Mouse (Mus musculus) liver, embryonic 13.5 days (tissue): Measurements from ENCODE around the gene Slc37a3. TPM values are rescaled to one million over a fixed set of nuclear protein-coding genes. Genes with fewer than 3 reads are reported as not detected.
"Not testable (repeated sequence)": the region's sequence is repeated elsewhere in the genome, so short reads cannot be mapped to it uniquely, and the experiment has no call there.

ENCODE experiments used
- ATAC-seq: fragments of 200-750 bp; cut with Nextera tagmentation; 2 replicates; pipeline ENCODE4 v1.8.0; 2017; ENCODE audit warnings: low read depth, mild to moderate bottlenecking, moderate number of reproducible peaks, moderate library complexity
- DNase-seq: peaks from one replicate; pipeline ENCODE4 v3.0.0; 2022
- H3K27ac ChIP-seq: fragments of 300-500 bp; sonication (generic); 2 replicates; pipeline ENCODE4 v1.5.1; 2015; ENCODE audit warnings: moderate library complexity, mild to moderate bottlenecking, inconsistent platforms
- H3K27me3 ChIP-seq: fragments of 300-500 bp; sonication (generic); 2 replicates; pipeline ENCODE4 v1.6.1; 2015; ENCODE audit warnings: mild to moderate bottlenecking, inconsistent platforms
- H3K36me3 ChIP-seq: fragments of 300-500 bp; sonication (generic); 2 replicates; pipeline ENCODE4 v1.6.1; 2015; ENCODE audit warnings: mild to moderate bottlenecking, inconsistent platforms
- H3K4me1 ChIP-seq: fragments of 300-500 bp; sonication (generic); replicated peaks from 2 replicates; pipeline ENCODE4 v1.6.1; 2015; ENCODE audit warnings: inconsistent platforms
- H3K4me2 ChIP-seq: fragments of 300-500 bp; sonication (generic); 2 replicates; pipeline ENCODE4 v1.6.1; 2015; ENCODE audit warnings: inconsistent platforms, mild to moderate bottlenecking, moderate library complexity
- H3K4me3 ChIP-seq: fragments of 300-500 bp; sonication (generic); replicated peaks from 2 replicates; pipeline ENCODE4 v1.5.1; 2015; ENCODE audit warnings: mild to moderate bottlenecking, inconsistent platforms
- H3K9ac ChIP-seq: fragments of 300-500 bp; sonication (generic); 2 replicates; pipeline ENCODE4 v1.6.1; 2015; ENCODE audit warnings: mild to moderate bottlenecking, inconsistent platforms
- H3K9me3 ChIP-seq: fragments of 300-500 bp; sonication (generic); replicated peaks from 2 replicates; pipeline ENCODE4 v1.6.1; 2016; ENCODE audit warnings: inconsistent platforms
- WGBS: fragments of 180-500 bp; shearing (Covaris S2); methylation state at CpG from one replicate; pipeline ENCODE4 v1.1.7; 2015; ENCODE audit not compliant: insufficient replicate concordance; 5-methylcytosine and 5-hydroxymethylcytosine counted together
- polyA plus RNA-seq: library from polyadenylated mRNA; unstranded; fragments of >200 nt; fragmentation: Nextera tagmentation; extraction: Ambion mirVana; gene quantifications from 2 replicates; pipeline ENCODE4 v1.2.1, GENCODE M21; 2015

Gene Slc37a3
- polyA plus RNA-seq = 6.8 and 8.0 TPM in 2 replicates

GRCm38 (mm10) chr6:39377311-39377827 is at the start of gene Slc37a3:
Gene Slc37a3 (minus strand): TSS chr6:39377675.
- Histone ChIP-seq H3K9me3 (no peaks in the 10 kb centered on the region), H3K4me1 (peaks cover 33% of the 10 kb centered on the region), H3K27me3 (peaks cover 61% of the 10 kb centered on the region), H3K4me3 (peak within 1 kb of the TSS; percentile 91), H3K36me3 (no peaks in the 10 kb centered on the region), H3K27ac (peak within 1 kb of the TSS; percentile 36; the same call in 1 of the 2 replicates), H3K9ac (peak within 1 kb of the TSS; percentile 91), H3K4me2 (peak within 1 kb of the TSS; percentile 96)
- peak; percentile 77 for DNase-seq
- under 1% methylated on average over 43 of the region's 43 CpGs for WGBS
- peak; percentile 86 for ATAC-seq

- no peak for ATAC-seq
Measured at GRCm38 (mm10) chr6:39426725-39427124, 49.2 kb upstream of the Slc37a3 start.

GRCm38 (mm10) chr6:39425181-39425580 is 47.7 kb upstream of the Slc37a3 start:
- peak; percentile 44 for ATAC-seq

More at GRCm38 (mm10) chr6:39426725-39427124, 49.2 kb upstream of the Slc37a3 start:
- peaks cover 88% of the 10 kb centered on the region for H3K4me1 ChIP-seq
- 67% methylated on average over 4 of the region's 4 CpGs for WGBS
- peak overlapping the region; percentile 94 for H3K27ac ChIP-seq
- peak overlapping the region; percentile 19; the same call in 1 of the 2 replicates for H3K9ac ChIP-seq
- DNase-seq = no peak
- H3K36me3 ChIP-seq = no peaks in the 10 kb centered on the region
- no peak overlapping the region for H3K4me3 ChIP-seq
- H3K27me3 ChIP-seq = 0 out of 2 replicates have a peak, but pooled peaks cover 4% of the 10 kb centered on the region
- no peaks in the 10 kb centered on the region for H3K9me3 ChIP-seq
- H3K4me2 ChIP-seq = no peak overlapping the region

GRCm38 (mm10) chr6:39423686-39424085 is 46.2 kb upstream of the Slc37a3 start:
- no peaks in the 10 kb centered on the region for H3K9me3 ChIP-seq
- H3K4me3 ChIP-seq = no peak overlapping the region
- DNase-seq = peak; percentile 64
- peak; percentile 23 for ATAC-seq
- H3K4me1 ChIP-seq = peaks cover 84% of the 10 kb centered on the region
- WGBS = 57% methylated on average over 7 of the region's 7 CpGs
- no peaks in the 10 kb centered on the region for H3K36me3 ChIP-seq
- H3K27me3 ChIP-seq = 0 out of 2 replicates have a peak, but pooled peaks cover 5% of the 10 kb centered on the region
- peak overlapping the region; percentile 65; the same call in 1 of the 2 replicates for H3K9ac ChIP-seq
- peak overlapping the region; percentile 45 for H3K4me2 ChIP-seq
- peak overlapping the region; percentile 94 for H3K27ac ChIP-seq

More at GRCm38 (mm10) chr6:39425181-39425580, 47.7 kb upstream of the Slc37a3 start:
- Histone ChIP-seq H3K27me3 (0 out of 2 replicates have a peak, but pooled peaks cover 5% of the 10 kb centered on the region), H3K4me3 (no peak overlapping the region), H3K9me3 (no peaks in the 10 kb centered on the region), H3K4me1 (peaks cover 92% of the 10 kb centered on the region), H3K27ac (peak overlapping the region; percentile 94), H3K4me2 (peak overlapping the region; percentile 28), H3K36me3 (no peaks in the 10 kb centered on the region), H3K9ac (peak overlapping the region; percentile 34; the same call in 1 of the 2 replicates)
- WGBS = 25% methylated on average over 2 of the region's 2 CpGs
- DNase-seq = no peak

GRCm38 (mm10) chr6:39423130-39423551 is 45.7 kb upstream of the Slc37a3 start:
- peaks cover 8% of the 10 kb centered on the region for H3K27me3 ChIP-seq
- H3K4me2 ChIP-seq = peak overlapping the region; percentile 45
- no peaks in the 10 kb centered on the region for H3K9me3 ChIP-seq
- H3K9ac ChIP-seq = peak overlapping the region; percentile 65
- peak overlapping the region; percentile 94 for H3K27ac ChIP-seq
- no peaks in the 10 kb centered on the region for H3K36me3 ChIP-seq
- H3K4me1 ChIP-seq = peaks cover 84% of the 10 kb centered on the region
- 0 out of 2 replicates have a peak overlapping the region, but pooled peaks have one; percentile 3 for H3K4me3 ChIP-seq
- no peak for ATAC-seq
- 35% methylated on average over 6 of the region's 6 CpGs for WGBS
- DNase-seq = no peak

GRCm38 (mm10) chr6:39420867-39421266 is 43.4 kb upstream of the Slc37a3 start:
- Histone ChIP-seq H3K9ac (peak overlapping the region; percentile 98), H3K4me2 (peak overlapping the region; percentile 73), H3K4me1 (peaks cover 85% of the 10 kb centered on the region), H3K27ac (peak overlapping the region; percentile 99), H3K4me3 (peak overlapping the region; percentile 99), H3K36me3 (peaks cover 12% of the 10 kb centered on the region), H3K27me3 (peaks cover 8% of the 10 kb centered on the region), H3K9me3 (no peaks in the 10 kb centered on the region)
- DNase-seq = no peak
- no peak for ATAC-seq
- WGBS = 40% methylated on average over 4 of the region's 4 CpGs

GRCm38 (mm10) chr6:39419851-39420721 is 42.6 kb upstream of the Slc37a3 start, which contains the start of gene Mkrn1:
Gene Mkrn1 (minus strand): TSS chr6:39420462.
- peaks cover 78% of the 10 kb centered on the region for H3K4me1 ChIP-seq

GRCm38 (mm10) chr6:39419386-39419850 is 41.9 kb upstream of the Slc37a3 start:
- Histone ChIP-seq H3K27ac (peak overlapping the region; percentile 99), H3K36me3 (peaks cover 19% of the 10 kb centered on the region), H3K9me3 (no peaks in the 10 kb centered on the region), H3K4me1 (peaks cover 76% of the 10 kb centered on the region), H3K4me3 (peak overlapping the region; percentile 99), H3K4me2 (peak overlapping the region; percentile 73), H3K27me3 (peaks cover 8% of the 10 kb centered on the region), H3K9ac (peak overlapping the region; percentile 98)
- ATAC-seq (no peak), DNase-seq (no peak)
- WGBS = under 1% methylated on average over 43 of the region's 43 CpGs

More at GRCm38 (mm10) chr6:39419851-39420721, 42.6 kb upstream of the Slc37a3 start, which contains the start of gene Mkrn1:
- H3K36me3 ChIP-seq = peaks cover 15% of the 10 kb centered on the region
- WGBS = under 1% methylated on average over 82 of the region's 82 CpGs
- peak within 1 kb of the TSS; percentile 99 for H3K27ac ChIP-seq
- H3K9me3 ChIP-seq = no peaks in the 10 kb centered on the region
- H3K4me2 ChIP-seq = peak within 1 kb of the TSS; percentile 73
- peak within 1 kb of the TSS; percentile 98 for H3K9ac ChIP-seq
- DNase-seq = peak; percentile 82
- H3K27me3 ChIP-seq = peaks cover 8% of the 10 kb centered on the region
- peak within 1 kb of the TSS; percentile 99 for H3K4me3 ChIP-seq
- peak; percentile 86 for ATAC-seq

- H3K4me3 ChIP-seq = peak overlapping the region; percentile 43; the same call in 1 of the 2 replicates
- peak overlapping the region; percentile 73 for H3K27ac ChIP-seq
- H3K27me3 ChIP-seq, H3K9me3 ChIP-seq, DNase-seq, ATAC-seq: not testable (repeated sequence)
- H3K36me3 ChIP-seq = peaks cover 19% of the 10 kb centered on the region
- H3K9ac ChIP-seq = peak overlapping the region; percentile 59
- H3K4me2 ChIP-seq = peak overlapping the region; percentile 73
- H3K4me1 ChIP-seq = peaks cover 56% of the 10 kb centered on the region
Measured at GRCm38 (mm10) chr6:39416654-39417053, 39.2 kb upstream of the Slc37a3 start.

GRCm38 (mm10) chr6:39415762-39416161 is 38.3 kb upstream of the Slc37a3 start:
- Histone ChIP-seq H3K27me3 (peaks cover 4% of the 10 kb centered on the region), H3K36me3 (peaks cover 19% of the 10 kb centered on the region), H3K4me3 (peak overlapping the region; percentile 43), H3K4me1 (peaks cover 49% of the 10 kb centered on the region), H3K9me3 (no peaks in the 10 kb centered on the region), H3K9ac (no peak overlapping the region; the same call in 1 of the 2 replicates), H3K4me2 (peak overlapping the region; percentile 73), H3K27ac (peak overlapping the region; percentile 73; the same call in 1 of the 2 replicates)
- ATAC-seq (no peak), DNase-seq (peak; percentile 71)
- WGBS = 39% methylated on average over 3 of the region's 5 CpGs

- peaks cover 43% of the 10 kb centered on the region for H3K4me1 ChIP-seq
- no peak overlapping the region for H3K4me3 ChIP-seq
- ATAC-seq = no peak
- peaks cover 4% of the 10 kb centered on the region for H3K27me3 ChIP-seq
- DNase-seq = no peak
- peak overlapping the region; percentile 30; the same call in 1 of the 2 replicates for H3K27ac ChIP-seq
- H3K9ac ChIP-seq = no peak overlapping the region
- H3K4me2 ChIP-seq = no peak overlapping the region
- 80% methylated on average over 1 of the region's 1 CpGs for WGBS
- H3K36me3 ChIP-seq = peaks cover 31% of the 10 kb centered on the region
- H3K9me3 ChIP-seq = no peaks in the 10 kb centered on the region
Measured at GRCm38 (mm10) chr6:39414106-39414505, 36.6 kb upstream of the Slc37a3 start.
